Mouse (Mus musculus) lung, adult 2 months (tissue): Measurements from ENCODE around the gene 1700019N19Rik. TPM values are rescaled to one million over a fixed set of nuclear protein-coding genes. Genes with fewer than 3 reads are reported as not detected.

ENCODE experiments used
- DNase-seq: peaks from one replicate; pipeline ENCODE4 v3.0.0; 2022
- H3K4me1 ChIP-seq: fragments of 200-500 bp; 2 replicates; pipeline ENCODE4 v1.6.1; 2011; ENCODE audit warnings: low read length; ENCODE audit not compliant: control insufficient read depth, insufficient read depth
- H3K4me3 ChIP-seq: fragments of 200-500 bp; replicated peaks from 2 replicates; pipeline ENCODE3; 2011; ENCODE audit warnings: low read depth, mild to moderate bottlenecking, control low read depth, low read length; ENCODE audit errors: extremely low read depth
- CTCF ChIP-seq: fragments of 200-500 bp; IDR thresholded peaks from 2 replicates; pipeline ENCODE4 v1.5.1; 2011; ENCODE audit warnings: mild to moderate bottlenecking, low read length, control low read depth; ENCODE audit not compliant: insufficient read depth
- POLR2A ChIP-seq: fragments of 200-500 bp; IDR thresholded peaks from 2 replicates; pipeline ENCODE4 v1.6.1; 2011; ENCODE audit warnings: low read depth, mild to moderate bottlenecking, control low read depth, low read length, borderline replicate concordance; ENCODE audit errors: extremely low read depth
- WGBS: fragments of 180-500 bp; shearing (Covaris S2); methylation state at CpG from one replicate; pipeline ENCODE4 v1.1.7; 2018; 5-methylcytosine and 5-hydroxymethylcytosine counted together
- polyA plus RNA-seq: library from polyadenylated mRNA; depleted of rRNA; stranded (reverse); fragments of >200 nt; gene quantifications from 2 replicates; pipeline ENCODE4 v1.2.3, GENCODE M21; 2012

The 1700019N19Rik gene
- polyA plus RNA-seq, 1 experiment = not detected

DNA sequence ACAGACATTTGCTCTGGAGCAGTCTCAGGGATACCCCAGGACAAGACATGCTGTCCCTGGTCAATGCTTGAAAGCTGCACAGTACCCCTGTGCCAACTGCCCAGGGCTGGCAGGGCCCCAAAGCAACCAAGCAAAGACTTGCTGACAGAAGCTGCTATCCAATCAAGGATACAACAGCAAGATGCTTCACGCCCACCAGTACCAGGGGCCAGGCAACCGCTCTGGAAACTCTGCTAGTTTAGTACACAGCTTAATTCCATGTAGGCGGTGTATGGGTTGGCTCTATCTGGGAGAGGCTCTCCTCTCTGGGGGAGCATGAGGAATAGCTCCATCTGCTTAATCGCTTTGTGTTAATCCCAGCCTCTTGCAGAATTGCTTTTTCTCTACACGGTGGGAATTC is 35.3 kb upstream of the 1700019N19Rik start:
- no peak for DNase-seq
- WGBS = 83% methylated on average over 5 of the region's 5 CpGs
- TF ChIP-seq CTCF = no peak
- TF ChIP-seq POLR2A = no peak
- H3K4me3 ChIP-seq = no peak overlapping the region
- H3K4me1 ChIP-seq = no peaks in the 10 kb centered on the region

DNA sequence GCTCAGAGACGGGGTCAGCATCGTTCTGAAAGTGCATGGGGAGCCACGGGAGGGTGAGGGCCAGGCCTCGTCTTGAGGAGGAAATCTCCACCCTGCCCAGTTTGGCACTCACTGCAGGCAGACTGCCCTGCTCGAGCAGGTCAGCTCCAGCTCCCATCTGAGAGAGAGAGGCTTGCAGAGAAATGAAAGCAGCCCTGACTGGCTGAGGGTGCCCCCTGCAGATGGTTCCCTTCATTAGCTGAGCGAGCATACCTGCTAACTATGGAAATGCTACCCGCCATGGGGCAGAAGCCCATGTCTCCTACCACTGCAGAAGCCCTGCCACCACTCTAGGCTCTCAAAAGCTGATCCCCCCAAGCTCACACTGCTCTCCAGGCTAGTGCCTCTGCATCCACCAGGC is 33.4 kb upstream of the 1700019N19Rik start:
- no peak for DNase-seq
- Histone ChIP-seq H3K4me1 (no peaks in the 10 kb centered on the region), H3K4me3 (no peak overlapping the region)
- WGBS = 50% methylated on average over 7 of the region's 7 CpGs
- no peak for TF ChIP-seq CTCF
- TF ChIP-seq POLR2A = no peak

DNA sequence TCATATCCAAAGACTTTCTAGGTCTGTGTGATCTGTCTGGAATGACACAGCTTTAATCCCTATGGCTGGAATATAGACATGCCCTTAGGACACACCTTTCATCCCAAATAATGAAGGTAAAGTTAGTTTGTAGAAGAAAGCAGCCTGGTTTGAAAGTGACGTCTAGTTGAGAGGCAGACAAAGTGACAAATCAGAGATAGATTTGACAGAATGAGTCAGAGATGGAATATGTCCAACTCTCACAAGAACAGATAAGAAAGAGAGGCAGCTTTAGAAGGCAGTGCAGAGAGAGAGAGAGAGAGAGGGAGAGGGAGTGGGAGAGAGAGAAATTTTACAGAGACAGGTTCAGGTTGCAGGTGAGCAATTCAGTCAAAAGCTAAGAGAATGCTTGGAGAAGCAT is 30.1 kb upstream of the 1700019N19Rik start:
- WGBS = 63% methylated on average over 1 of the region's 1 CpGs
- H3K4me1 ChIP-seq = no peaks in the 10 kb centered on the region
- DNase-seq = no peak
- H3K4me3 ChIP-seq = no peak overlapping the region
- TF ChIP-seq CTCF (no peak), POLR2A (no peak)

DNA sequence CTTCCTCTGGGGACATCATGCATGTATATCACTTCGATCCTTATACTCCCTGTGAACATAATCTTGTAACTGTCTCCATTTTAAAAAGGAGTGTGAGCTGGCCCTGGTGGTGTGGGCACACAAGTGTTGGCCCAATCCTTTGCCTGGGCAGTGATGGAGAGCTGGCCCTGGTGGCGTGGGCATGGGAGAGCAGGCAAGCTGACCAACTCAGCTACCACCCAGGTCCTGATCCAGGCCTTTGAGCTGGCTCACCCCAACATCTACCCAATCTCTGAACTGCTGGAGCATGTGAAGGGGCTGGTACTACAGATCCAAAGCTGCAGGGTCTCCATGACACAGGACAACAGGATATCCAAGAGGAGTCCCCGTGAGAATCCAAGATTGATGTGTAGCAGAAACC is 29.0 kb upstream of the 1700019N19Rik start:
- DNase-seq = no peak
- WGBS = 88% methylated on average over 3 of the region's 3 CpGs
- TF ChIP-seq POLR2A (no peak), CTCF (no peak)
- no peak overlapping the region for H3K4me3 ChIP-seq
- 0 out of 2 replicates have a peak, but pooled peaks cover 2% of the 10 kb centered on the region for H3K4me1 ChIP-seq

DNA sequence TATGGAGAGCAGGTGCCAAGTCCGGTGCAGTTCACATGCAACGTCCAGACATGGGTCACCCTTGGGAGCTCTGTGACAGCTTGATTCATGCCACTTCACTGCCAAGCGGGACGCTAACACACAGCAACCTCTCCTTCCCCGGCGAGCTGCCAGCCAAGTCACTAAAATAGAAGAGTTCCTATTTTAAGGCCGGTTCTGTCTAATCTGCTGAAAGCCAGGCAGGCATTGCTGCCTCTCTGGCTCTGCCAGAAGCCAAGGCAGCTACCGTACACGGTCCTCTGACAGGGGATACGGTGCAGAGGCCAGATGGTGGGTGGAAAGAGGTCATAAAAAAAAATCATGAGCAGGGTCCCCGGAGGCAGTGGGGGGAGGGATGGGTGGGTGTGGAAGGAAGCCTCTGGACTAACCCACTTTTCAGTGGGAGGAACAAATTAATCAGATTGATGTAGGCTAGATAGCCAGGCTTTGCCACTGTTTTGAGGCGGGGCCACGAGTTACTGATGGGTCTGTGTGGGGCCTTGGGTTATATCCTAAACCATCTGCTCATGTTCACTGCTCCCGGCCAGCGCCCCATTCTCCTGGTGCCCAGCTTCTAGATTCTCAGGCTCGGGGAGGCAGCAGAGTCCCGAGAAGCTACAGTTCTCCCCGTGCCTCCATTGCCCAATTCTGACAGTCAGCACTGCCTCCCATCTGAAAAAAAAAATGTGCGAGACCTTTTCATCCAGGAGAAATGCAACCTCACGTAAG is 28.4 kb upstream of the 1700019N19Rik start:
- 62% methylated on average over 20 of the region's 20 CpGs for WGBS
- H3K4me3 ChIP-seq = no peak overlapping the region
- H3K4me1 ChIP-seq = 0 out of 2 replicates have a peak, but pooled peaks cover 2% of the 10 kb centered on the region
- TF ChIP-seq CTCF = no peak
- no peak for TF ChIP-seq POLR2A
- DNase-seq = no peak

DNA sequence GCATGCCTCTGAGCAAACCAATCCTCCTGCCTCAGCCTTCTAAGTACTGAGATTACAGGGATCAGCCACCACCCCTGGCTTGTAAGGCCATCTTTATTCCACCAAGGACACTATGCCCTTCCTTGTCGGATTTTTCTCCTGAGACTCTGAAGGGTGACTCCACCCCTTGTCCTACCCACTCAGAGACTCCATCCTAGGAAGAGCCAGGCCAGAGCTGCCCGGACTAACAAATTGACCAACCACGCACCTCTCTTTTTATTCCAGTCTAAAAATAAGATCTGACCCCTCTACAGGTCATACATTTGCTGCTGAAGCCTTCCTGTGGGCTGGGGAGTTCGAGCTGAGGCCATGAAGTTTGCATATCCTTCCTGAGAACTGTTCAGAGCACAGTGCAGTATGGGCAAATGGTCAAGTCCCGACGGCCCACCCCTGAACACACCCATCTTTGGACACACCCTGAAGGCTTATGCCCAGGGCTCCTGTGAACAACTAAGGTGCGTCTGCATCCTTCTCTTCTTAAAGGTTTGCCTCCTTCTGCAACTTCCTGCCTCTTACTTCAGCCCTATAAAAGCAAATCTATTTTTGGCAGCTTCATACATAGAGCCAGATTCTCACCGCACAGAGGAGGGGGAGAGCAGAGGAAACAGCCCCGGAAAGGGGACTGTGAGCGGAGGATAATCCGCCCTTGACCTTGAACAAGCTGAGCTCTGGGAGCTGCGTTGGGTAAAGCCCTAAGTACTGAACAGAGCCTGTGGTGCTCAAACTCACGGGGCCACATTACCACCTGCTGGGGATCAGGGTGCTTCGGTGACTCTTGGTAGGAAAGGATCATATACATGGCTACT is 24.5 kb upstream of the 1700019N19Rik start:
- 45% methylated on average over 14 of the region's 14 CpGs for WGBS
- no peak overlapping the region for H3K4me3 ChIP-seq
- DNase-seq = no peak
- TF ChIP-seq POLR2A (no peak), CTCF (no peak)
- H3K4me1 ChIP-seq = 0 out of 2 replicates have a peak, but pooled peaks cover 2% of the 10 kb centered on the region

DNA sequence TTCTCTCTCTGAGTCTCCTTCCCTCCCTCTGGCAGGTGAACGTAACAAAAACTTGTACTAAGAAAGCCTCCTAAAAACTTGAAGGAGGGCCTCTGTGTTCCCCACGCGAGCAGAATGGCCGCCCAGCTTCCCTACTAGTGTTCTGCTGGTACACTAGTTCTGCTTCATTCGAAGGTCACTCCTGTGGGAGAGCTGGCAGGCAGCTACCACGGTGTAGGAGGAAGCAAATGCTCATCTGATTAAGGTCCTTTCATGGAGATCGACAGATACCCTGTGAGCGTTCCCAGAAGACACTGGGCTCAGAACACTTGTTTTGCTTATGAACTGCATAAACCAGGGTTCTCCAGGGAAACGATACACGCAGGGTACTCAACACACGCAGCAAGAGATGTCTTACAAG is 23.1 kb upstream of the 1700019N19Rik start:
- 89% methylated on average over 11 of the region's 11 CpGs for WGBS
- TF ChIP-seq CTCF (no peak), POLR2A (no peak)
- 0 out of 2 replicates have a peak, but pooled peaks cover 2% of the 10 kb centered on the region for H3K4me1 ChIP-seq
- no peak overlapping the region for H3K4me3 ChIP-seq
- DNase-seq = no peak

DNA sequence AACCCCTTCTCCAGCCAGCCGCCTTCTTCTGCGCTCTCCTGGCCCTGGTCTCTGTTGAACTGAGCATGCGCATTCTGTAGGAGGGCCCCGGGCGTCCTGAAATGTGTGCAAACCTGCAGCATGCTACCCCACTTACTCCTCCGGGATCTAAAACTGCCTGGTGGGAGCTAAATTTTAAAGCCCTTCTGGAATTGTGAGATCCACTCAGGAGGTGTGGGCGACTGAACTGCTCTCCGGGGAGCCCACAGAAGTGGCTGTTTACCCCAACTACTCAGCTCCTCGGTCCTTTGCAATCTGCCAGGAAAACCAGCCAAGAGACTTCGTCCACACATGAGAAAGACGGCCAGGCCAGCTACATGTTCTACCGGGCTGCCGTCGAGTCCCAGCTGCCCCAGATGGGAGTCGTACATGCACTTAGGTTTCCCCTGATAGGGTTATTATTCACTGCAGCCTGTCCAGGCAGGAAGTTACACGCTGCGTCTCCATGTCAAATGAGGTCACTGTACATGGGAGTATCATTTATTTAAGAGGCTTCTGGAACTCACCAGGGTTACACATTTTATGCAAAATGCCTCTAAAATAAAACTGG is 22.3 kb upstream of the 1700019N19Rik start:
- DNase-seq = no peak
- Histone ChIP-seq H3K4me1 (0 out of 2 replicates have a peak, but pooled peaks cover 2% of the 10 kb centered on the region), H3K4me3 (no peak overlapping the region)
- TF ChIP-seq CTCF = no peak
- TF ChIP-seq POLR2A = no peak
- 55% methylated on average over 17 of the region's 17 CpGs for whole genome bisulfite sequencing

DNA sequence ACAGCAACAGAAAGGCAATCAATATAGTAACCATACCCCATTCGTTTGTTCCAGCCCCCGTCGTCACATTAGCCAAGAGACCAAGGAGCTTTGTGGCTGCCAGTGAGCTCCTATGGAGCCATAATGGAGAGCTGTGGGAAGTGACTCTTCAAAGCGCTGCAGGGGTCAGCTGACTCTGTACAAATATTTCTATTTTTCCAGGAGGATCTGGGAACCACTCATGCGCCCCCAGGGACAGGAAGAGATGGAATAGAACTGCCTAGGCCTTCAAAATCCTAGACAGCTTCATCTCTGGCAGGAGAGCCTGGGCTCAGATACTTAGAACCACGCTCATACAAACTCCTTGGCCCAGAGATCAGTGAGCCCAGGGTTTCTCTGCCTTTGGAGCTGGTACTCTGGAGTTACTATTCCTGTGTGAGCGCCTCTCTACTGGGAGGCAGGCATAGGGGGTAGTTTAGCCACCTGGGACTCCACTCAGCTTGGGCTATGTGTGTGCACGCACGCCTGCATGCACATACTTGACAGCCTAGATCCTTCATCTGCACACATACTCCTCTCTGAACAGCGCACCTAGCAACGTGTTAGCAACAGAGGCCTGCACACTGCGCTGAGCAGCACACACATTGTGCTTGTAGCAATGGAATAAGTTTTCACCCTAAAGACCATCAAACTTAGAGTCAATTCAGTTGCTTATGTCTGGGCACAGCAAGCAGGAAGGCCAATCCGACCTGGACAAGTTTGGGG is 21.1 kb upstream of the 1700019N19Rik start:
- no peak for TF ChIP-seq POLR2A
- no peak for TF ChIP-seq CTCF
- WGBS = 85% methylated on average over 13 of the region's 13 CpGs
- no peak for DNase-seq
- Histone ChIP-seq H3K4me3 (no peak overlapping the region), H3K4me1 (0 out of 2 replicates have a peak, but pooled peaks cover 2% of the 10 kb centered on the region)
